Mouse (Mus musculus) limb, embryonic 15.5 days (tissue): ENCODE measurements around the gene Gm20388. TPM values are rescaled to one million over a fixed set of nuclear protein-coding genes. Genes with fewer than 3 reads are reported as not detected.
A peak's percentile ranks its signal among the peaks of the same experiment; 100 is the strongest.

Source experiments
- ATAC-seq: fragments of 200-750 bp; cut with Nextera tagmentation; 2 replicates; pipeline ENCODE4 v1.8.0; 2017; ENCODE audit warnings: low read depth, moderate TSS enrichment; ENCODE audit not compliant: insufficient number of reproducible peaks, low FRiP score, low TSS enrichment
- H3K27ac ChIP-seq: fragments of 300-500 bp; sonication (generic); 2 replicates; pipeline ENCODE4 v1.5.1; 2015; ENCODE audit warnings: moderate library complexity, mild to moderate bottlenecking, inconsistent platforms
- H3K27me3 ChIP-seq: fragments of 300-500 bp; sonication (generic); 2 replicates; pipeline ENCODE4 v1.6.1; 2015; ENCODE audit warnings: inconsistent platforms
- H3K36me3 ChIP-seq: fragments of 300-500 bp; sonication (generic); 2 replicates; pipeline ENCODE4 v1.6.1; 2015; ENCODE audit warnings: inconsistent platforms
- H3K4me1 ChIP-seq: fragments of 300-500 bp; sonication (generic); 2 replicates; pipeline ENCODE4 v1.6.1; 2015; ENCODE audit warnings: inconsistent platforms
- H3K4me2 ChIP-seq: fragments of 300-500 bp; sonication (generic); 2 replicates; pipeline ENCODE4 v1.6.1; 2015; ENCODE audit warnings: mild to moderate bottlenecking, inconsistent platforms
- H3K4me3 ChIP-seq: fragments of 300-500 bp; sonication (generic); 2 replicates; pipeline ENCODE4 v1.5.1; 2015; ENCODE audit warnings: mild to moderate bottlenecking, inconsistent platforms
- H3K9ac ChIP-seq: fragments of 300-500 bp; sonication (generic); 2 replicates; pipeline ENCODE4 v1.6.1; 2015; ENCODE audit warnings: inconsistent platforms
- H3K9me3 ChIP-seq: fragments of 300-500 bp; sonication (generic); 2 replicates; pipeline ENCODE4 v1.6.1; 2016; ENCODE audit warnings: inconsistent platforms
- WGBS: fragments of 180-500 bp; shearing (Covaris S2); methylation state at CpG from one replicate; pipeline ENCODE4 v1.1.7; 2015; 5-methylcytosine and 5-hydroxymethylcytosine counted together
- polyA plus RNA-seq: library from polyadenylated mRNA; unstranded; fragments of >200 nt; fragmentation: Nextera tagmentation; extraction: Ambion mirVana; gene quantifications from 2 replicates; pipeline ENCODE4 v1.2.1, GENCODE M21; 2015

The Gm20388 gene
- polyA plus RNA-seq, 1 experiment from 2014 or later: 4.9 TPM

DNA sequence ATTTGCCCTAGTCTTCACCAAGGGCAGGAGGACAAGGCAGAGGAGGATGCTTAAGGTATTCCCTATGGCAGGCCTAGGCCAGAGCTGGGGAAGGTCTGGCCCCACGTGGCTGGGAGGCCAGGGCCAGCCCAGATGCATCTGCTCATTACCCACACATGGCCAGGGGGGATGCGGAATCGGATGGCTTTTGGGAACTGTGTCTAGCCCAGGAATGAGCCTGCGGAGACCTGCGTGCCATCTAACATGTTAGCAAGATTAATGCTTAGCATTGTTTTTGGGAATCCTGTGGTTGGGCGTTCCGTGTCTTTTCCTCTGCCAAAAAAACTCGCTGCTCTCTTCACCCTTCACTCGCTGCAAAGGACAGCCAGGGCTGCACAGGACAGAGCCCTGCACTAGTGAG, 1147.4 kb downstream of the Gm20388 start:
- H3K27me3 ChIP-seq: peaks cover 40% of the 10 kb centered on the region; the same call in 1 of the 2 replicates
- H3K36me3 ChIP-seq: no peaks in the 10 kb centered on the region
- H3K9me3 ChIP-seq: no peaks in the 10 kb centered on the region
- no peak overlapping the region for H3K9ac ChIP-seq
- H3K4me2 ChIP-seq: no peak overlapping the region
- H3K27ac ChIP-seq: no peak overlapping the region
- ATAC-seq: no peak
- H3K4me1 ChIP-seq: no peaks in the 10 kb centered on the region
- WGBS: 50% methylated on average over 9 of the region's 9 CpGs
- H3K4me3 ChIP-seq: no peak overlapping the region

DNA sequence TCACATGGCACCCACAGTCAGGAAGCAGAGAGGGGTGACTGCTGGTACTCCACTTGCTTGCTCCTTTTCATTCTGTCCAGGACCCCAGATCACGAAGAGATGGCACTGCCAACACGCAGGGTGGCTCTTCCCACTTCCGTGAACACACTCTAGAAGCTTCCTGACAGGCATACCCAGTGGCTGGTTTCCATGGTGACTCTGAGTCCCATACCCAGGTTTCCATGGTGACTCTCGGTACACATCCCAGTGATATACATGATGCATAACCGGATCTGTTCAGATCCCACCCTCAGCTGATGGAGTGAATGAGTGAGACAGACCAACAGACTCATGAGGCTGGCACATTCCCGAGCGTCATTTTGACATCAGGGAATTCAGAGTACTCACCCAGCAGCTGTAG, 1148.5 kb downstream of the Gm20388 start:
- WGBS: 83% methylated on average over 7 of the region's 7 CpGs
- Histone ChIP-seq H3K4me2 (no peak overlapping the region), H3K9me3 (no peaks in the 10 kb centered on the region), H3K4me1 (no peaks in the 10 kb centered on the region), H3K36me3 (no peaks in the 10 kb centered on the region), H3K4me3 (no peak overlapping the region), H3K27me3 (peaks cover 46% of the 10 kb centered on the region; the same call in 1 of the 2 replicates), H3K27ac (no peak overlapping the region), H3K9ac (no peak overlapping the region)
- no peak for ATAC-seq

DNA sequence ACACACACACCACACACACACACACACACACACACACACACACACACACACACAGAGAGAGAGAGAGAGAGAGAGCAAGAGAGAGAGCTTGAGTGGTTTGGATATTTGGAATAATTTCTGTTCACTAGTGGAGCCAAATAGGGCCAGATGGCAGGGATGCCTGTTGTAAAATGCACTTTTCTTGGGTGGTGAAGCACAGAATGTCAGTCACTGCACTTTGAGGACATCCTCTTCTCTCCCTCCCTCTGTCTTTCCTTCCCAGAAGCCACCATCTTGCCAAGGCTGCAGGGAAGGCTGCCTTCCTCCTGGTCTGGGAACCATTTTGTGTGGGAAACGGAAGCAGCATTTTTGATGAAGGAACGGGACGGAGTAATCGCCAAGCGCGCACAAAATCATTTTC, 1151.9 kb downstream of the Gm20388 start:
- 74% methylated on average over 6 of the region's 6 CpGs for WGBS
- no peaks in the 10 kb centered on the region for H3K9me3 ChIP-seq
- no peak overlapping the region for H3K9ac ChIP-seq
- no peaks in the 10 kb centered on the region for H3K4me1 ChIP-seq
- peaks cover 34% of the 10 kb centered on the region for H3K27me3 ChIP-seq
- no peak overlapping the region for H3K27ac ChIP-seq
- H3K4me3 ChIP-seq: no peak overlapping the region
- no peaks in the 10 kb centered on the region for H3K36me3 ChIP-seq
- no peak overlapping the region for H3K4me2 ChIP-seq
- no peak for ATAC-seq

DNA sequence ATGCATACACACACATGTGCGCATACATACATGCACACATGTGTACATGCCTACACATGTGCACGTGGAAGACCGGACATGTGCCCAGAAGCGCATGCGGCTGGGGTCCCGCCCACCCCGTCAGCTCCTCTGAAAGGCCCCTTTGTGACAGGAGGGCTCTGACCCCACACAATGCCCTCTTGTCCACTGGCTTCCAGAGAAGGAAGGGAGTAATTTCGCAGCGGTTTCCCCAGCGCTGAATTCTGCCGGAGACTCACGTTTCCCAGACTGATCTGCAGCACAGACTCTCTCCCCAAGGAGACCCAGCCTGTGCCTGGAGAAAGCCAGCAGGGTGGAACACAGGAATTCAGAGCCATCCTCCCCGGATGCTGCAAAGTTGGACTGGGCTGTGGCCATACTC, 1153.0 kb downstream of the Gm20388 start:
- no peak overlapping the region for H3K9ac ChIP-seq
- peaks cover 37% of the 10 kb centered on the region for H3K27me3 ChIP-seq
- no peaks in the 10 kb centered on the region for H3K4me1 ChIP-seq
- no peaks in the 10 kb centered on the region for H3K36me3 ChIP-seq
- H3K4me2 ChIP-seq: peak overlapping the region; percentile 7; the same call in 1 of the 2 replicates
- H3K4me3 ChIP-seq: no peak overlapping the region
- H3K9me3 ChIP-seq: no peaks in the 10 kb centered on the region
- 0 out of 2 replicates have a peak overlapping the region, but pooled peaks have one; percentile 35 for H3K27ac ChIP-seq
- ATAC-seq: peak; percentile 15; the same call in 1 of the 2 replicates
- 59% methylated on average over 13 of the region's 13 CpGs for WGBS

DNA sequence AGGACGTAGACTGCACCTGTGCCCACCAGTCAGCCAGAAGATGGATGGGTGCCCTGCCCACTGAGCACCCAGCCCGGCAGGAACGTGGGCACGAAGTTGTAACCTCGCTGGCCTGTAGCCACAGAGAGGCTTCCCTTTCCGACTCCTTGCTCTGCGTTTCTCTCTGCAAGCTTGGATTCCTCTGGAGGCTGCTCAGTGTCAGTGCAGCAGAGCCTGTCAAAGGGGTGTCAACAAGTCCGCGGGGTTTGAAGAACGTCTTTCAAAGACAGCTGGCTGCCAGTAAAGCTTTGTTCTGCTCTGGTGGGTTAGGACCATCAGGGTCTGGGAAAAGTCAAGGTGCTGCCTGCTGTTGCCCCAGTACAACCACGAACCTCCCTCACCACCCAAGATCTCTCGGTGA, 1160.8 kb downstream of the Gm20388 start:
- Histone ChIP-seq H3K4me1 (peaks cover 10% of the 10 kb centered on the region), H3K27ac (no peak overlapping the region), H3K9ac (no peak overlapping the region), H3K4me2 (no peak overlapping the region), H3K36me3 (no peaks in the 10 kb centered on the region), H3K9me3 (no peaks in the 10 kb centered on the region), H3K27me3 (peaks cover 86% of the 10 kb centered on the region), H3K4me3 (no peak overlapping the region)
- 5% methylated on average over 12 of the region's 12 CpGs for WGBS
- ATAC-seq: no peak

DNA sequence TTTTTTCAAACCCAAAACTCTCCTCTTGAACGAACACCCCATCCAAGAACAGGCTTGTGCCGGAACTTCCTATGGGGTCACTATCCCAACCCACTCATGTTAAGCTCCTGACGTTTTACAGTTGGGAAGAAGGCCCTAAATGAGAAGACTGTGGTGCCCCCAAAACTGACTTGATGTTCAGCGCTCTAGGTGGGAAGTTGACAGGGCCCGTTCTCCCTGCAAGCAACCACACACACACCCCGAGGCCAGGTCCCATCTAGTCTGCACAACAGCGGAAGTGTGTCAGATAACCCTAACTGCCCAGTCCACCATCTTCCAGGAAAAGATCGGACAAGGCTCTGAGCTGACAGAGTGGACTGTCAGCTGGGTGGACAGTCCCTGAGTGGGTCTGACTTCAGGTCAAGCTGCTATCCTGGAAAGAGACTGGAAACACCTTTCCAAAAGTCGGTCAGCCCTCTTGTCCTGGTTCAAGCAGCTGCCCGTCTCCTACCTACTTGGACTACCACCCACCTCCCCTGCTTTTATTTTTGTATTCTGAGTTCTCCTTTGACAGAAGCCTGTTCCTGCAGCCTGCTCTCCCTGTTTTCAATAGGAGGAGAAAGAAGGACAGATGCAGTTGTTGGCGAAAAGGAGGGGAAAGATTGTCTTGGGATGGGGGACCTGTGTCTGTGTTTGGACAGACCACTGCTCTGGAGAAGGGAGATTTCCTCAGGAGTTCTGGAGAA, 1161.9 kb downstream of the Gm20388 start:
- no peak overlapping the region for H3K4me2 ChIP-seq
- ATAC-seq: no peak
- no peaks in the 10 kb centered on the region for H3K36me3 ChIP-seq
- H3K27ac ChIP-seq: no peak overlapping the region
- H3K27me3 ChIP-seq: peaks cover 95% of the 10 kb centered on the region
- no peak overlapping the region for H3K4me3 ChIP-seq
- peaks cover 10% of the 10 kb centered on the region for H3K4me1 ChIP-seq
- WGBS: 21% methylated on average over 11 of the region's 11 CpGs
- H3K9ac ChIP-seq: no peak overlapping the region
- H3K9me3 ChIP-seq: no peaks in the 10 kb centered on the region

DNA sequence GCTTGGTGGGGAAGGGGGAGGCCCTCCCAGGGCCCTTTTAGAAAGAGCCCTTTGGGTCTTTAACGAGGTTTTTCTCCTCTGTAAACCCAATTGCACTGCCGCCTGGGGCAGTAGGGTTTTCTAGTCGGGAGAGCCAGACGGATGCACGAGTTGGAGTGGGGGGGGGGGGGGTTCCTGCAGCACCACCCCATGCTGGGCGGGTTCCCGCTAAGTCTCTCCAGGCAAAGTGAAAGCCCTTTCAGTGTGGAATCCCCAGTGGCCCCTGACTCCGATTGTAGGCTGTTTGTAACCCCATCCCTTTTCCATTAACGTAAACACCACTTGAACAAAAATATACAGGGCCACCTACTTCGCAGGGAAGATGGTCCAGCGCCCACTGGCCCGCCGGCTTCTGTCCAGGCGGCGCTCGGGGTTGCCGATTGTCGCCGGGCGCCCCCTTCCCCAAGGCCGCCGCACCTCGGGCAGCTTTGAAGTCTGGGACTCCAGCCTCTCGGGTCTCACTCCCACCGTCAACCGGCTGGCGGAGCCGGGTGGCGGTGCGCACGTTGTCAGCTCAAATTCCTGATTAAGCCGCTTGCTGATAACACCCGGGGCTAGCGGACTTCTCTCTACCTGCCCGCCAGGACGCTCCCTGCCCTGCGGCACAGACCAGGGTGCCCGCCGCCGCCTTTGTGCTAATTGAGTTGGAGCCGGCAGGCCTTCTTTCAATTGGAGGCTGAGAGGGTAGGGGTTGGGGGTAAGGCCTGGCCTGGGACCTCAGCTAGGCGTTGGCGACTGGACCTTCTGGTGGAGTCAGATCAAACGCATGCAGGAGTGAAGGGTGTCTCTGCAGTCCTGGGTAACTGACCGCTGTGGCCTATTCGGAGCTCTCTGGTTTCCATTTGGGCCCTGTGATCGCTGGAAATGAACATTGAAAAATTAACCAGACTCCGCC, 1162.8 kb downstream of the Gm20388 start:
- peaks cover 10% of the 10 kb centered on the region for H3K4me1 ChIP-seq
- H3K36me3 ChIP-seq: no peaks in the 10 kb centered on the region
- H3K9ac ChIP-seq: no peak overlapping the region
- no peaks in the 10 kb centered on the region for H3K9me3 ChIP-seq
- WGBS: under 1% methylated on average over 48 of the region's 48 CpGs
- H3K4me2 ChIP-seq: peak overlapping the region; percentile 34
- H3K27ac ChIP-seq: no peak overlapping the region
- peaks cover 98% of the 10 kb centered on the region for H3K27me3 ChIP-seq
- no peak for ATAC-seq
- peak overlapping the region; percentile 16 for H3K4me3 ChIP-seq

DNA sequence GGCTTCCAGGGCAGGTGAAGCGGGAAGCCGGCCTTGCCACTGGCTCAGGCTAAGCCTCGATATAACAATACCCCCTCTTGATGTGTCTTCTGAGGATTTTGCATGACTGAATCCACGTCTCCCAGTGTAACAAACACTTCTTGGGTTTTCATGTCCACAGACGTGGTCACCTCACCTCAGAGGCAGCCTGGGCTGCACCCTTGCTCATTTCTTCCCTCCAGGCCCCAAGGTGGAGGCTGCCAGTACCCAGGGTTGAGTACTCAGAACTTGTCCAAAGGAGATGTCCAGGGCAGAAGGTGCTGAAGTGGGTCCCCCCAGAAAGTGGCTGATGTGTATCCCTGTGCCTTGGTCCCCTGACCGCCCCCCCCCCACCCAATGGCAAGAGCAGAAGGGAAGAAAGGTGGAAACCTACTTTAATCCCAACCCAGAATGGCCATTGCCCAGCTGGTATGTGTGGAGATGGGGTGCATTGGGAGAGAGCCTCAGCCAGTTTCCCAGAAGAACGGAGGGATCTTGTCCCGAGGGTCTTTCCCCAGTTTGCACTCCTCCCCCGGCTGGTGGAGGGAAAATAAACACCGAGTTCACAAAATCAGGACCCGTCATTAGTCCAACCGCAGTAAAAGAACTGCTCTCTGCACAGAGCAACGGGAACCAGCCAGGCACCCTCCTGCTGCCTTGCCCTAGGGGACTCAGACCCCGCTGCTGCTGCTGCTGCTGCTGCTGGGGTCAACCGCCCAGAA, 1163.6 kb downstream of the Gm20388 start:
- ATAC-seq: no peak
- H3K4me2 ChIP-seq: no peak overlapping the region
- no peak overlapping the region for H3K9ac ChIP-seq
- 3% methylated on average over 15 of the region's 15 CpGs for WGBS
- H3K9me3 ChIP-seq: no peaks in the 10 kb centered on the region
- peaks cover 98% of the 10 kb centered on the region for H3K27me3 ChIP-seq
- peaks cover 10% of the 10 kb centered on the region for H3K4me1 ChIP-seq
- no peaks in the 10 kb centered on the region for H3K36me3 ChIP-seq
- H3K27ac ChIP-seq: no peak overlapping the region
- H3K4me3 ChIP-seq: no peak overlapping the region

DNA sequence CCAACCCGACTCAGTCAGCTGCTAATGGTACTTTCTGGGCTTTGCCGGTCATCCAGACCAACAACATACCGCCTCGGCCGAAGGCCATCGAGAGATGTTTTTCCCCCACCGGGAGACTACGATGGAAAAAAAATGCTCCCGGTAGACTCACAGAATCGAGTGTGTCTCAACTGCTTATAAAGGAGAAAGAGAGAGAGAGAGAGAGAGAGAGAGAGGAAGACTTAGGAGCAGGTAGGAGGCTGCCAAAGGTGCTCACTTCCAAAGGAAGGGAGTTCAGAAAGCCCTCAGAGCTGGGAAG, 1164.2 kb downstream of the Gm20388 start:
- ATAC-seq: no peak
- WGBS: under 1% methylated on average over 10 of the region's 10 CpGs
- no peaks in the 10 kb centered on the region for H3K9me3 ChIP-seq
- no peak overlapping the region for H3K9ac ChIP-seq
- no peaks in the 10 kb centered on the region for H3K36me3 ChIP-seq
- peaks cover 10% of the 10 kb centered on the region for H3K4me1 ChIP-seq
- H3K4me3 ChIP-seq: no peak overlapping the region
- H3K27me3 ChIP-seq: peaks cover 98% of the 10 kb centered on the region
- no peak overlapping the region for H3K27ac ChIP-seq
- no peak overlapping the region for H3K4me2 ChIP-seq

DNA sequence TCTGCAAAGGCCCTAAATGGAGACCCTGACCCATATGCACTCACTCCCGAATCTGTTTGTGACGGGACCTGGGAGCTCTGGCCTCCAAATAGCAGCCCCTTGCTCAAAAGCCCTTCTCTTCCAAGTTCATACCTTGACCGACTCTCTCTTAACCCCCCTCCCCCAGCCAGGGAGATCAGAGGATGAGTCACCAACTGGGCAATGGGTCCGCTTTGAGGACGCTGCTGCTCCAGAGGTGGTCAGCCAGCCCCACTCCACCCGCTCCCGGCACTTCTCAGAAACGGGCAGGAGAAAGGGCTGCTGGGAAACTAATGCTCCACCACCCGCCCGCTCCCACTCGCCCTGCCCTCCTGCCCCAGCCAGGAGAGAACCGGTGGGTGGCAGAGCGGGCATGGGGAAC, 1165.3 kb downstream of the Gm20388 start:
- Histone ChIP-seq H3K27me3 (peaks cover 98% of the 10 kb centered on the region), H3K27ac (no peak overlapping the region), H3K36me3 (no peaks in the 10 kb centered on the region), H3K4me2 (no peak overlapping the region), H3K4me3 (no peak overlapping the region), H3K4me1 (peaks cover 18% of the 10 kb centered on the region), H3K9me3 (no peaks in the 10 kb centered on the region), H3K9ac (no peak overlapping the region)
- no peak for ATAC-seq
- WGBS: 4% methylated on average over 13 of the region's 13 CpGs

DNA sequence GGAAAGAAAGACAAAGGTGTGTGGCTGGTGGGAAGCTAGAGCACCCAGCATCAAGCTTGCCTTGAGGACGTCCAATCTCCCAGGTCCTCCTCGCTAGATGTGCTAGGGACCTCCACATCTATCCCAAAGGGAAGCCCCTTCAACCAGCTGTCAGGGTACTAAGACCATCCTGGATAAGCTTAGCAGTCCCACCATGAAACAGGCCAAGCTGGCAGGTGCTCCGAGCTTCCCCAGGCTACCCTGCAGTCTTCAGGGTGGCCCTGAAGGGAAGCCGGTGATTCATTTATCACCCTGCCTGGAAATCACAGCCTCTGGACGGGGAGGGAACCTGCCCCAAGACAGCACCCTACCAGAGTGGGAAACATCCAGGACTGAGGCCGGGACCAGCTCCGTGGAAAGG, 1165.9 kb downstream of the Gm20388 start:
- Histone ChIP-seq H3K4me1 (peaks cover 18% of the 10 kb centered on the region), H3K27ac (no peak overlapping the region), H3K9me3 (no peaks in the 10 kb centered on the region), H3K9ac (no peak overlapping the region), H3K4me2 (no peak overlapping the region), H3K4me3 (no peak overlapping the region), H3K27me3 (peaks cover 98% of the 10 kb centered on the region), H3K36me3 (no peaks in the 10 kb centered on the region)
- no peak for ATAC-seq
- WGBS: 18% methylated on average over 7 of the region's 7 CpGs

DNA sequence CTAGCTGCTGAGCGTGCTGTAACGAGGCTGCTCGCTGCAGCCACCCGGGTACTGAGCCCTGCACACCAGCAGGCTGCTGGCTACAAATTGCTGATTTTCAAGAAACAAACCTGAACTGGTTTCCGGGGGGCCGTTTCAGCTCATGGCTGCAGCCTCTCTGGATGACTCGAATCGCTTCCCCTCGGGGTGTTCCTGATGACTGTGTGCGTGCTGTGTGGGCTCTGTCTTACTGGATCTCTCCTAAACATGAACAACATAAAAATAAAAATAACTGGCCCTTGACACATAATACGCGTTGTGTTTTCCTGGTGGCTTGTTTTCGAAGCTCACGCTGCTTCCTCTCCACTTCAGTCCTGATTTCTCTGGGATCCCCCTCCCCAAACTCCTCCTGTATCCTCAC, 1168.1 kb downstream of the Gm20388 start:
- H3K4me1 ChIP-seq: peaks cover 24% of the 10 kb centered on the region
- H3K9me3 ChIP-seq: no peaks in the 10 kb centered on the region
- 7% methylated on average over 14 of the region's 14 CpGs for WGBS
- H3K27me3 ChIP-seq: peaks cover 99% of the 10 kb centered on the region
- no peaks in the 10 kb centered on the region for H3K36me3 ChIP-seq
- H3K4me2 ChIP-seq: no peak overlapping the region
- no peak for ATAC-seq
- H3K27ac ChIP-seq: no peak overlapping the region
- H3K9ac ChIP-seq: no peak overlapping the region
- H3K4me3 ChIP-seq: no peak overlapping the region
